Mouse (Mus musculus): ENCODE measurements around the gene Large2. TPM values are rescaled to one million over a fixed set of nuclear protein-coding genes. Genes with fewer than 3 reads are reported as not detected.
A peak's percentile ranks its signal among the peaks of the same experiment; 100 is the strongest.

The Large2 gene
- polyA plus RNA-seq, 1 experiment: 0.66 TPM

DNA sequence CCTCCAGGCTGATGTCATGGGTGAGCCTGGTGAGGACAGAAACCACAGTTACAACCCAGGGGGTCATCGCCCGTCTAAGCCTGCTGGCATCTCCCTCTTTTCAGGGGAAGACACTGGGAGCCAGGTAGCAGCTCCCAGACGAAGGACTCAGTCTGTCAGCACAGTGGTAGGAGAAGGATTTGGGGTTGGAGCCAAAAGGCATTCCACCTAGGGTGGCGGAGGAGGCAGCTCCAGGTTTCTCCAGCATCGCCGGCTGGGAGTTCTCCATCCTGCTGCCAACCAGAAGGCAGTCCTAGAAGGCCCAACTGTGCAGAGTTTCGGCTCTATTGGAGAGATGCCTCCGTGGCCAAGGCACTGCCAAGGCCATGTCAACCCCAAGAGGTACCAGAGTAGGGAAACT, 16.4 kb upstream of the Large2 start:
- DNase-seq (ENCODE audit: extremely low spot score in 1 of 2, low spot score in 1 of 2): peak; percentile 45 to 71

DNA sequence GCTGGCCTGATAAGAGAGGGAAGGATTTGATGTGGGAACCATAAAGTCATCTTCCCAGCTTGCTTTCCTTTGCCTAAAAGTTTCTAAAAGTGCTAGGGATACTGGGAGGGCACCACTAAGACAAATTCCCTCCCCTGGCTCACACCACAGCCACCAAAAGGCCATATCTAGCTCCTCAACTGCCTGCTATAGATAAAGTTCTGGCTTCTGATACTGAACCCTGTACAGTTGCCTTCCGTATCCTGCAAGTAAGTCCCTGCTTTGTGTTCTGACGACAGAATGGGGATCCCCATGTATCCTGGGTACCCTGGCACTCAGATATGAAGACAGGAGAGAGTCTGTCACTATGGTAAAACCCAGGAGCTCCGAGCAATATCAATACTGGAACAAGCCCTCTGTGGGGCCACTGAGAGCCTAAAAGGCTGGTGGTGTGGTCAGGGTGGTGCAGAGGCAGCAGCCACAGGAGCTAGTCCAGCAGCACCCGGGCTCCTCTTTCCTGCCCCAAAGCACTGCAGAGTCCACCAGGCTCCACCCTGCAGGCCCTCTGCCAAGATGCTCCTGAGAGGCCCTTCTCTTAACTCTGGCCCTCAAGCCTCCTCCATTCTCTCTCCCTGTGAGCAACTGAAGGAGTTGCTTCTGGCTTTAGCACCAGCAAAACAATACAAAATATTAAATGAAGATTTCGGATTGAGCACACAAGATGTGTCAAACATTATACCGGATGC, 15.7 kb upstream of the Large2 start:
- no peak for DNase-seq (ENCODE audit: extremely low spot score in 1 of 2, low spot score in 1 of 2)

DNA sequence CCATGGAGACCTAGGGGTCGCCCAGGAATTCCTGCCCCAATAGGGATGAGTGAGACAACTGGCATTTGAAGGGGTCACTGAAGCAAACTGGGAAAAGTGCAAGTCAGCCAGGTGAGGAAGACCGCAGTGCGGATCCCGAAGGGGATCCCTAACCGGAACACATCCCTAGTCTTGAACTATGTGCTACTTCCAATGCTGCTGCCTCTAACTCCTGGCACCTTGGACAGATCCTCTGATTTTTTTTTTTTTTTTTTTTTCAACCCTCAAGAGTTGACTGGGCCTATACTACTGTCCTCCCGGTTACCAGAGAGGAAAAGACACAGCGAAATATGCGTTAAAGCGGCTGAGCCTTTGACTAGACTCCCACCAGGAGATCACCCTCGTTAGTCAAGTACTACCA, 15.0 kb upstream of the Large2 start:
- DNase-seq (ENCODE audit: extremely low spot score in 1 of 2, low spot score in 1 of 2): no peak

DNA sequence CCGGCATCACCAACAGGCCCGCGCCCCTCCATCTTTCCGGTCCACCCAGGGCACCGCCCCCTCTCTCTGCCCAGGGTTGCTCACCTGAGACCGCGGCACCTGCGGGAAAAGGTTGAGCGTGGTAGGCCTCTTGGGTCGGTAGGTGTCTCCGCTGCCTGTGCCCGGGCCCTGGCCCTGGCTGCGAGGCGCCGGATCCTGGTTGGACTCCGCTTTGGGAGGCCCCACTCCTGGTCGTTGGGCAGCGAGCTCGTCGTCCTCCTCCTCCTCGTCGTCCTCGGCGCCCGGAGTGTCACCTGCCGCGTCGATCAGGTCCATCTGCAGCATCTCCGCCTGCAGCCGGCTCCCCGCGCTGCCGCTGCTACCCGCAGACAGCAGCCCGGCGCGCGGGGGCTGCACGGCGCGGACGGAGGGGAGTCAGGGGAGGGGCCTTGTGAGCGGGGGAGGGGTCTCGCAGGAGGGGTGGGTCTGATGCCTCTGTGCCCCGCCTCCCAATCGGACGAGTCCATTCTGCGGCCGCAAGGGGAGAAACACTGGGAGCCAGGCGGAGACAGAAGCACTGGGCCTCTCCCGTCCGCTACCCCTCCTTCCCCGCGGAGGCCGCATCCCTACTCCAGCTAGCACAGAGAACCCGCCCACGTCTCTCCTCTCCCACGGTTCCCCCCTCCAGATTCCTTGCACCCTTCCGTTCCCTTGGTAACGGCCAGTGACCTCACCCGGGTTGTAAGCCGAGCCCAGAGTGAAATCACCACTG, 14.4 kb upstream of the Large2 start:
- DNase-seq (ENCODE audit: extremely low spot score in 1 of 2, low spot score in 1 of 2): peak; percentile 94 to 95

DNA sequence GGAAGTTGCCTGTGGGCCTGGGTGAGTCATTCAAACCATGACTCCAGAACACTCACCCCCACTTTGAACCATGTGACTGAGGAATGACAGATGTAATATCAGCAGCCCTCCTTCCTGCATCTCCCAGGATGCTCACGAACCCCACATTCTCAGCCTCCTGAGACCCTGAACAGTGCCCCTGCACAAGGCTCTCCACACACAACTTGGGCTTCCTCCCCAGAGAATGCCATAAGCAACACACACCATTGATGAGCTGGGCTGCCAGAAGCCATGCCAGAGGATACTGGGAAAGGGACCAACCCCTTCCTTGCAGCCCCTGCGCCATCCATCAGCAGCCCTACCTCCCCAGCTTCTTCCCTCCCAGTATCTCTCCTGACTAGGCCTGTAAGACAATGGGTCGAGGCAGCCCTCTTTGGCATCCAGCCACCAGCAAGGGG, 13.4 kb upstream of the Large2 start:
- peak in 1 of 2 experiments; percentile 72 for DNase-seq (ENCODE audit: extremely low spot score in 1 of 2, low spot score in 1 of 2)

DNA sequence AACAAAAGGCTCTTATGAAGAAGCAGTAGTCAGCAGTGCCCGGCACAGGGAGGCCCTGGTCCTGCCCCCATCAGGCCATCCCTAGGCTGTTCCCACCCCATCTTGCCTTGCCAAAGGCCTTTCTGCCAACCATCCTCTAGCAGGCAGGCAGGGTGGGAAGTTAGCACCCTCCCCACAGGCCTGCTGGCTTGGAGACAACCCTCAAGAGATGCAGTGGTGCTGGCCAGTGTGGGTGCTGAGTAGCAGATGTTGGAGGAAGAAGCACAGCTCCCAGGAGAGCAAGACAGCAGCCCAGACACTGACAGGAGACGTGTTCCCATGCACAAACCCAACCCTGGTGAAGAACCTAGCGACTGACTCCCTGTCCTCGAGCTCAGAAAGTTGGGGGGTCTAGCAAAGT, 13.0 kb upstream of the Large2 start:
- peak; percentile 67 to 73 for DNase-seq (ENCODE audit: extremely low spot score in 1 of 2, low spot score in 1 of 2)

DNA sequence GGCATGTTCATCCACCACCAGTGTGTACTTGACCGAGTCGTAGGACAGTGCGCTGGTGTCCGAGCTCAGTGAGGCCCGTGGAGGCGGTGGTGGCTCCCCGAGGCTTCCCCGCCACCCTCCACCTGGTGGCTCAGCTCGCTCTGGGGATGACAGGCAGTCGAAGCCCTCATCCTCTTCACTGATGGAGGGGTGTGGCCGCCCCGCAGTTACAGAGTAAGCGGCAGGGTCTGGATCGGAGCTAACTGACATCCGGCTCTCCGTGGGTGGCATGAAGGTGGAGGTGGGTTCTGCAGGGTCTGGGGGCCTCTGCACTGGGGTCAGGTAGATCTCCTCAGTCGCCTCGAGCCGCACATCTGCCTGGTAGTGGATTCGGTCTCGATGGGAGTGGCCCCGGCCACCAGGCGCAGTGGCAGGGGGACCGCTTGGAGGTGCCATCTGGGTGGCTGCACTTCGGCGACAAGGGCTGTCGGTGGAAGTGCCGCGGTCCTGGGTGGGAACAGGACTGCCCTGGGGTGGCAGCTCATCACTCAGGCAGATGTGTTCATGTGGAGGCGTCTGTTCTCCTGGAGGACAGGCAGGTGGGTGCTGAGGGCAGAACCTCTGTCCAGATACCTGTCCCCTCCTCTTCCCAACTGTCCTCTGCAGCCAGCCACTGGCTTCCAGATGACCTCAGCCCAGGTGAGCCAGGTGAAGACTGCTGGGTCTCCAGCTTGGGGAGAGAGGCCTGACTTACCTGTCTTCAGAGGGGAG, 12.3 kb upstream of the Large2 start:
- no peak for DNase-seq (ENCODE audit: extremely low spot score in 1 of 2, low spot score in 1 of 2)

DNA sequence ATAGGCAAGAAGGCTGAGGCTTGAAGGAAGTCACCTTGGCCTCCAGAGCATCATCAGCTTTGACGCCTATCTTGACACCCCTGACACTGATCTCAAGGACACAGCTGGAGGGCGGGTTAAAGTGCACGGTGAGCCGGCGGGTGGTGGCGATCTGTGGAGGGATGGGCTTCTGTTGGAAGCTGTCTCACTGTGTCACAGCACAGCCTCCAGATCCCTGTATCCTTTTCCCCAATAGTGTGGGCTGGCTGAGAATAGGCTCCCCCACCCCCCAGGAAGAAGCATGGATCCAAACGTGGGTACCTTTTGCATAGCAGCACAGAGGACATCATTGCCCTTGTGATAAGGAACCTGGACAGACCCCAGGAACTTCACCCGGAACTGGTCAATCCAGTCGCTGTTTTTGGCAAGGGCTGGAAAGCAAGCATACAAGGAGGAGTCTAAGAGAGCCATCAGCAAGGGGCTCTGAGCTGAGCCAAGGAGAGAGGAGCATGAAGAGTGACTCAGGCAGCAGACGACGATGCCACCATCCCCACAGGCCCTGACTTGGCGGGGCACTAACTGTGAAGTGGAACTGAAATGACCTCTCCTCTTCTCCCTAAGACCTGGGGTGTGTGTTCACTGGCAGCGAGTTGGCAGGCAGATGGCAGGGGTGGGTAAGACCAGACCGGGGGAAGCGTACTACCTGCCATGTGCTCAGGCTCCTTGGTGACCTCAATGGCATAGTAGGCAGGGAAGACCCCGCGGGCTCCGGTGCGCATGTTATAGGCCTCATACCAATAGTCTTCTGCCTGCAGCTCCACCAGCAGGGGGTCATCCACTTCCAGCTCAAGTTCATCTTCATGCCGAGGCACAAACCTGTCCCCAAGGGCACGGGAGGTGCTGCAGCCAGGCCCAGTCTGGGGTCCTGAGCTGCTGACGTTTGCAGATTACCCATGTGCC, 10.7 kb upstream of the Large2 start:
- DNase-seq (ENCODE audit: extremely low spot score in 1 of 2, low spot score in 1 of 2): no peak

DNA sequence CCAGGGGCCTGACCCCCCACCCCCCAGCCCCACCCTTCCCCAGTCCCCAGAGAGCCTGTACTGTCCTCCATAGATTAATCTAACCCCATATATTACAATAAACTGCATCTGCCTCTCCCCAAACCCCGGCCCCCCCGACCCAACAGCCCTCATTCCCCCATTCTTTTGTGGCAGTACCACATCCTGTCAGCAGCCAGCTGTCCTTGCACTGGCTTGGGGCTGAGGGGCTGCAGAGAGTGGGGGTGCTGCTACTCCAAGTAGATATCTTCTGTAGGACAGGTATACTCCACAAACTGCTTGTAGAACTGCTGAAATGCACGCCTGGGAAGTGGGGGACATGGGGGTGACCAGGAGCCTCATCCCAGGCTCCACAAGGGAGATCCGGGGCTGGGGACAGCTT, 9.4 kb upstream of the Large2 start:
- no peak for DNase-seq (ENCODE audit: extremely low spot score in 1 of 2, low spot score in 1 of 2)

DNA sequence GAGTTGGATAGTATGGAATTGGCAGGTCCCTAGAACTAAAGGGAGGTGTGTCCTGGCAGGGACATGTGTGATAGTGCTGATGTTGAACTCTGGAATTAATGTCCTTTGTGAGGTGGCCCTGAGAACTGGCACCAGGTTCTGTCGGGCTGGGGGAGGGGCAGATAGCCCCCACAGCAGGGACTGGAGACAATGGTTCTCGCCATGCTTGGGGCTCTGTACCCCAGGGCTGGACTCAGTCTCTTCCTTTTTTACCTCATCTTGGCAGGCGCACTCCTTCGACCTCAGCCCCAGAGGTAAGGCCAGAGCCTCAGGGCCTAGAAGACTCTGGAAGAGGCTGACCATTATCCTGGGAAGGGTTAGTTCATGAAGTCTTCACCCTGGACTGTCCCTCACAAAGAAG, 8.1 kb upstream of the Large2 start:
- DNase-seq (ENCODE audit: extremely low spot score in 1 of 2, low spot score in 1 of 2): no peak

DNA sequence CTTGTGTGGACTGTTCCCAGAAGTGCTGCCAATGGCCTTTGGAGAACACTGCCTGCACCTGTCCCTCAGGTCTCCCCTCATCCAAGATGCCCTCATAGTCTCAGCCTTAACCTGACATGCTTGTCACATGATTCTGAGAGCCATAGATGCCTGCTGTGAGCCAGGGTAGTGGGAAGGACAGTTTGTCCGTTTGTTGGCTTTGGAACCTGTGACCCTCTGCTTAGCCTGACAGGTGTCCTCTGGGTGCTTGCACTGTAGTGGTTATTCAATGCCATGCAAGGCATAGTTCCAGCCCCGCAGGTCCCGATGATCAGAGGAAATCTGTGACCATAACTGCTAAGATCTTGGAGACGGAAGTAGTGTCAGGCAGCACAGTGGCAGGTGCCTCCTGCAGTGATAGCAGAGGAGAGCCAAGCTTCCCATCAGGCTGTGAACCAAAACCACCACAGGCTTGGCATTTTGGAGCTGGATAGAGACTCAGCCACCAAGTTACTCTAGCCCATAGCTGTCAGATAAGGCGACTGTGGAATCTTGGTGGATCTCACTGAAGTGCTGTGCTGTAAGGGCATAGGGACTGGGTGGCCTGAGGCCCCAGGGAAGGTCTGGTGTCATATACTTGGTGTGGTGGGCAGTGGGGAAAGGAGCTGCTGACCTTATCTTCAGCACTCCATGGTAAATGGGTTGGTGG, 7.4 kb upstream of the Large2 start, which contains the start of gene 1700029I15Rik:
Gene 1700029I15Rik, plus strand, starts transcription at position 638 of the 688 bp plus-strand sequence.
- DNase-seq (ENCODE audit: extremely low spot score in 1 of 2, low spot score in 1 of 2): no peak

DNA sequence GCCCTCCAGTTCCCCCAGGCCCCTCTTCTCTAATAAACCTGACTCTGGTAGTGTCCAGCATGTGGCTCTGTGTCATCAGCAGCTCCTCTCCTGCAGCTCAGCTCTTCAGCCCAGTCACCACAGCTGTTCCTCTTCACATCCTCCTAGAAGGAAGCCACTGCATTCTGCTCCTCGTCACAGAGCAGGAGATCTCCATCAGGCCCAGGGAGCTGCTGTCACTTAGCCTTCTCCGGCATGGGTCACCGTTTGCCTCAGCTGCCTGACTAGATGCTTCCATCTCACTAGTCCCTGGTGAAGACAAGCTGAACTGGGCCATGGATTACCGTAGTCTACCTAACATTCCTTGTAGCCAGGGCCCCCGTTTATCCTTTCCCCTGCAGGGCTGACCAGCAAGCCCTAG, 6.5 kb upstream of the Large2 start:
- DNase-seq (ENCODE audit: extremely low spot score in 1 of 2, low spot score in 1 of 2): no peak

DNA sequence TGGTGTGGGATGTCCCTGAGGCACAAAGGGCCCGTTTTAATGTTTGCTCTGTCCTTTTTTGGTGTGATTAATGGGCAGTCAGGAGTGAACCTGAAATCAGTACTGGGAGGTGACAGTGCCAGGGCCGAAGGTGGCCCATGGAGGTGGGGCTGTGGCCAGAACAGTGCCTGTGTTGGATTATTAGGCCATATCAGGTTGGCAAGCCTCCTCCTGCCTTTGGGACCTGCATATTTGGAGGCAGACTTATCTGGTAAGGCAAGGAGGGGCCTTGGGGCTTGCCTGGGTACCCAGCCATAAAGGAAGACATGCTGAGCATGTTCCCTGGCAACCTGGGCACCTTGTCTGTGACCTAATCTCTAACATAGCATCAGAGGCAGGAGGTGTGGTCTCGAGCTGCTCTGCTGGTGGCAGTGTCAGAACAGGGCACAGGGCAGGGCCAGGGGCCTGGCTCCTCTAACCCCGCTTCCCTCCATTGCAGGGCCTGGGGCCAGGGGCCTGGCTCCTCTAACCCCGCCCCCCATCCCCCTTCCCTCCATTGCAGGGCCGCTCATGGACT, 5.9 kb upstream of the Large2 start:
- DNase-seq (ENCODE audit: extremely low spot score in 1 of 2, low spot score in 1 of 2): no peak

DNA sequence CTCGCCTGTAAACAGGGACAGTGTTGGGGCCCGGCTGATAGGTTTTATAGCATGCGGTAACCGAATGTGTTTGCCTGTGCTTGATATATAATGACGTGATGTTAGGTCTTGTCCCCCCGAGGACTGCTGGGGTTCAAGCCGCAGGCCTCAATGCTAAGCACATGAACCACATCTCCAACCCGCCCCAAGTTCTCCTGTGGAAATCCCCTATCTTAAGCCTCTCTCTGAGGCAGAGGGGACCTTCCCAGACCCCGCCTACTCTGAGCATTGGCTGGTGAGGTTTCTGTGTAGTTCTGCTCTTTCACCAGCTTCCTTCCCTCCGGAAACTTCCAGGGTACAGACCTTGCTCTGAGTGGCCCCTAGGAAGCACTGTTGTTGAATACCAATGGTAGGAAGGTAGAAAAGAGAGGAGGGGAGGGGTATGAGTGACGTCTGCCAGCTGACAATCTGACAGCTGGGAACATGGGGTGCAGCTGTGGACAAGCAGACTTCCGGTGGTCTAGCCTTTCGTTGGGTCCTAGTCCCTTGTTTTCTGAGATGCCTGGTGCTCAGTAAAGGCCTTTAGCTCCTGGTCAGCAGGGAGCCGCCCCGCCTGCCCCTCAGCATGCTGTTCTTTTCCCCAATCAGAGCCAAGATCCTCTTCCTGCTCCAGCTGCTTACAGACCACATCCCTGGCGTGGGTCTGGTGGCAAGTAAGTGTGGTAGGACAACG, 5.3 kb upstream of the Large2 start:
- DNase-seq (ENCODE audit: extremely low spot score in 1 of 2, low spot score in 1 of 2): no peak

DNA sequence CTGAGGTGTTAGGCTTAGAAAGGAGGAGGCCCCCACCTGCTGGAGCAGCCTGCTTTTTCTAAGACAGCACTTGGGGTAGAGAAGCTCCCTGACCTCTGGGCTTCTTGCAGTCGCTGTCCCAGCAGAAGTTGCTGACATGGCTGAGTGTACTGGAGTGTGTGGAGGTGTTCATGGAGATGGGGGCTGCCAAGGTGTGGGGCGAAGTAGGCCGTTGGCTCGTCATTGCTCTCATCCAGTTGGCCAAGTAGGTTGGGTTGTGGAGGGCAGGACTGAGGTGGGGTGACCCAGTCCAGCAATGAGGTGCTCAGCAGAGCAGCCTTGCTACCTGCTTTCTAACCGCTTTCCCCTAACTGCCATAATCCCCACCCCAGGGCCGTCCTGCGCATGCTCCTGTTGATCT, 2.7 kb upstream of the Large2 start:
- no peak for DNase-seq (ENCODE audit: extremely low spot score in 1 of 2, low spot score in 1 of 2)

DNA sequence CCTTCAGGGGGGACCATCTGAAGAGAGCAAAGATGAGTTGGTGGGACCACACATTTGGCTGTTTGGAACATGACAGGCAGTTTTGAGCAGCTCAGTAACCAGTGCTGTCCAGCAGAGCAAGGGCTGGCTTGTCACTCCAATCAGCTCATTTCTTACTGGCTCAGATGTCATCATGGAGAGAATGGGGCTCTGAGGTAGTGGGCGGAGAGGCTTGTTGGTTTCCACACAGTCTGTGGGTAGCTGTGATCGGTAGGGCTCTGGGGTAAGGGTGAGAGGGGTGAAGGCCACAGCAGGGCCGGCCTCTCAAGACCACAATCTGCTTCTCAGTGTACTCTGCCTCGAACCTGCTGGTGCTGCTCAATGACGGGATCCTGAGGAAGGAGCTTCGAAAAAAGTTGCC, 1.6 kb upstream of the Large2 start:
- no peak for DNase-seq (ENCODE audit: extremely low spot score in 1 of 2, low spot score in 1 of 2)

DNA sequence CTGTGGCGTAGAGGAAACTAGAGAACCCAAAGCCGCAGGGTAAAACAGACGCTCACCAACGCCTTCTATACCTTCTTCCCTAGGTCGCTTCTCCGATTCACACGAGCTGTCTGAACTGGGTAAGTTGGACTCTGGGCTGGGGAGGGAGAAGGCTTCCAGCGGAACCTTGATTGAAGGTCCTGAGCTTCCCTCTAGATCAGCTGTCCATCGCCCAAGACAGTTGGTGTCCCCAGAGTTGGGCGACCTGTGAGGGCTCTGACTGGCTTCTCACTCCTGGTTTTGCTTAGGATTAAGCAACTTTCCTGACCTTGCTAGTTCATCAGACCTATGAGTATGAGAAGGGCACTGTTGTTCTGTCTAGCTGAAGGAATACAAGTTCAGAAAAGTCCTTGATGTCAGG, 1.1 kb upstream of the Large2 start:
- no peak for DNase-seq (ENCODE audit: extremely low spot score in 1 of 2, low spot score in 1 of 2)

DNA sequence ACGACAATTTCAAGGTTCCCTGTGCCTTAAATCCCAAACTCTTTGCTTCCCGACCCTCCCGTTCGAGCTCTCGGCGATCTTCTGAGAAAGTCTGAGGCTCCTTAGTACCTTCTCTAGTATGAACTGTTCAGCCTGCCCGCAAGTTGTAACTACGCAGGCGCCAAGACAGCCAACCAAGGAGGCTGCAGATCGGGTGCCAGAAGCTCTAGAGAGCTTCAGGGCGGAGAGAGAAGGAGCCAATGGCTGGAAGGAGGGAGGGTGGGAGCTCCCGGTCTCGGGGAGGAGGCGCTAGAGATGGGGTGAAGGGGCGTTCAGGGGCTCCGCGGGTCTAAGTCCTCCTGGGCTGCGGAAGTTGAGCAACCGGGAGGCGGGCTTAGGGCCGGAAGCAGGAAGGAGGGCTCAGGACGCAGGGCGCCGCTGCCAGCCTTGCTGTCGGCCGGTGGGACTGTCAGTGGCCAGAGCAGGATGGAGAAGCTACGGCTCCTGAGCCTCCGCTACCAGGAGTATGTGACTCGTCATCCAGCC, 492 bp upstream of the Large2 start:
- DNase-seq (ENCODE audit: extremely low spot score in 1 of 2, low spot score in 1 of 2): peak; percentile 96 to 97

DNA sequence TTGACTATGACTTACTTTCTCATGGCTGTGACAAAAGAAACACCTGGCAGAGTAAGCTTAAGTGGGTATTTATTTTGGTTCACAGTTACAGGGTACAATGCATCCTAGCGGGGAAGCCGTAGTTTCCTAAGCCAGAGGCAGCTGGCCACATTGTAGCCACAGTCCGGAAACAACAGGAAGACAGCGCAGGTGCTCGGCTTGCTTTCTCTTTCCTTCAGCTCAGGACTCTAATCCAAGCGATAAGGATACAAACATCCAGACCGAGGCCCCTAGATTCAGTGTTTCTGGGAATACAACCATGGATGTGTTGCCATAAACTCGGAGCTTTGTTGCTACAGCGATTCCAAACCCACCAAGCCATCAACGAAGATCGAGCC, 1.2 kb downstream of the Large2 start:
- DNase-seq (ENCODE audit: extremely low spot score in 1 of 2, low spot score in 1 of 2): no peak

Data from frontal cortex, adult 2 months (tissue).